8 mouse cellular contexts compared by ENCODE assay signal in the genomic region with DNA sequence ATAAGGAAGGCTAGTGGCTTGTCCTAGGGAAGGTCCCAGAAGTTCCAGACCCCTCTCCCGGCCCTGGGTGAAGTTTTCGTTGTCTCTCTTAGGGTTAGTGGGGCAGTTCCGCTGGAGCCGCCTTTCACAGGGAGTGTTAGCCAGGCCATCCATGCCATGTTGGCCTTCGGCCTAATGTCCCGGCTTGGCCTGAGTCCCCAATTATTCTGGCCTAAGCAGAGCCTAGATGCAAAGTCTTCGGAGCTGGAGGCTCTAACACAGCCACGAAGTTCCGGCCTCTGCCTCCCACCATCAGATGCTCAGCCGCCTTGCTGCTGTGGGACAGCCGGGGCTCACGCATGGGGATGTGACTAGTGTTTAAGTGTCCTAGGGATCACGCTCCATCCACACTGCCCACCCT. TPM values are rescaled to one million over a fixed set of nuclear protein-coding genes. Genes with fewer than 3 reads are reported as not detected.
DNase-seq lines count a peak whose midpoint lies in the region; ATAC-seq and TF ChIP-seq lines count a peak whose summit lies in the region.

No protein-coding gene starts in this region.

- ATAC-seq in embryonic facial prominence, embryonic 12.5 days (ENCODE audit: insufficient number of reproducible peaks, insufficient read depth, low FRiP score, low TSS enrichment) = no peak
- ATAC-seq in limb, embryonic 11.5 days (ENCODE audit: insufficient number of reproducible peaks, low FRiP score, low TSS enrichment, low read depth) = no peak
- no peak for ATAC-seq in midbrain, postnatal 0 days (ENCODE audit: low FRiP score)

- peak overlapping the region; percentile 88 for H3K4me2 ChIP-seq in embryonic facial prominence, embryonic 12.5 days (replicated peaks)
- peak overlapping the region; percentile 92 for H3K4me2 ChIP-seq in limb, embryonic 11.5 days (ENCODE audit: low read depth, severe bottlenecking)
- peak overlapping the region; percentile 97 for H3K4me2 ChIP-seq in midbrain, postnatal 0 days (ENCODE audit: low read depth, low read length, poor library complexity, severe bottlenecking)

- peaks cover 11% of the 10 kb centered on the region for H3K27me3 ChIP-seq in embryonic facial prominence, embryonic 12.5 days
- H3K27me3 ChIP-seq in limb, embryonic 11.5 days (ENCODE audit: control insufficient read depth, insufficient read depth, low read length) = no peaks in the 10 kb centered on the region
- H3K27me3 ChIP-seq in midbrain, postnatal 0 days (ENCODE audit: insufficient read depth, low read length) = peaks cover 22% of the 10 kb centered on the region; the same call in 1 of the 2 replicates

- peak overlapping the region; percentile 89 for H3K27ac ChIP-seq in embryonic facial prominence, embryonic 12.5 days
- peak overlapping the region; percentile 90 for H3K27ac ChIP-seq in limb, embryonic 11.5 days (replicated peaks; ENCODE audit: low read depth, low read length)
- 0 out of 2 replicates have a peak overlapping the region, but pooled peaks have one; percentile 26 for H3K27ac ChIP-seq in midbrain, postnatal 0 days (ENCODE audit: low read depth, low read length)

- peaks cover 21% of the 10 kb centered on the region for H3K36me3 ChIP-seq in embryonic facial prominence, embryonic 12.5 days
- peaks cover 7% of the 10 kb centered on the region; the same call in 1 of the 2 replicates for H3K36me3 ChIP-seq in limb, embryonic 11.5 days (ENCODE audit: control insufficient read depth, insufficient read depth, low read length)
- no peaks in the 10 kb centered on the region for H3K36me3 ChIP-seq in midbrain, postnatal 0 days (ENCODE audit: insufficient read depth, low read length)

- TF ChIP-seq CTCF in midbrain, postnatal 0 days (IDR thresholded peaks at IDR 0.05) = no peak

- H3K9ac ChIP-seq in embryonic facial prominence, embryonic 12.5 days = peak overlapping the region; percentile 68
- H3K9ac ChIP-seq in limb, embryonic 11.5 days (ENCODE audit: low read length) = peak overlapping the region; percentile 80
- 0 out of 2 replicates have a peak overlapping the region, but pooled peaks have one; percentile 0 for H3K9ac ChIP-seq in midbrain, postnatal 0 days (replicated peaks; ENCODE audit: low read length, poor library complexity, severe bottlenecking)

- no peaks in the 10 kb centered on the region for H3K9me3 ChIP-seq in embryonic facial prominence, embryonic 12.5 days
- no peaks in the 10 kb centered on the region for H3K9me3 ChIP-seq in limb, embryonic 11.5 days (ENCODE audit: control insufficient read depth, low read length)
- H3K9me3 ChIP-seq in midbrain, postnatal 0 days (ENCODE audit: low read length) = no peaks in the 10 kb centered on the region

- H3K4me1 ChIP-seq in embryonic facial prominence, embryonic 12.5 days = peaks cover 52% of the 10 kb centered on the region
- H3K4me1 ChIP-seq in limb, embryonic 11.5 days (ENCODE audit: control insufficient read depth, insufficient read depth, low read length) = peaks cover 37% of the 10 kb centered on the region
- no peaks in the 10 kb centered on the region; the same call in 1 of the 2 replicates for H3K4me1 ChIP-seq in midbrain, postnatal 0 days (ENCODE audit: insufficient read depth, low read length)

- peak overlapping the region; percentile 59 for H3K4me3 ChIP-seq in embryonic facial prominence, embryonic 12.5 days
- peak overlapping the region; percentile 70 for H3K4me3 ChIP-seq in limb, embryonic 11.5 days (ENCODE audit: low read depth, low read length)
- H3K4me3 ChIP-seq in midbrain, postnatal 0 days (ENCODE audit: low read depth, low read length) = peak overlapping the region; percentile 53

- intact Hi-C loops in left cerebral cortex, postnatal 4 days (cut with DNase I) = no loop called here
- intact Hi-C loops in left cerebral cortex, postnatal 10 days (cut with DNase I) = no loop called here
- intact Hi-C loops in heart, postnatal 36 days (cut with DNase I) = loop anchor here (1.0 to 2.0 kb wide), 3 partner anchors 9 to 269 kb away; a partner anchor contains a TSS

- DNase-seq in left cerebral cortex, postnatal 4 days = peak; percentile 27
- DNase-seq in left cerebral cortex, postnatal 10 days (ENCODE audit: extremely low spot score in 1 of 2, low spot score in 2 of 2) = no peak
- peak; percentile 66 to 70 for DNase-seq in heart, postnatal 36 days
- peak; percentile 44 for DNase-seq in limb, embryonic 11.5 days (ENCODE audit: low spot score)
- peak; percentile 42 for DNase-seq in midbrain, postnatal 0 days (ENCODE audit: low spot score)
- no peak for DNase-seq in spleen, postnatal 14 days (ENCODE audit: low spot score in 2 of 2)
- no peak for DNase-seq in frontal cortex, postnatal 14 days (ENCODE audit: low spot score in 2 of 2)

- WGBS in embryonic facial prominence, embryonic 12.5 days = 24% methylated on average over 13 of the region's 13 CpGs
- WGBS in limb, embryonic 11.5 days = 22% methylated on average over 13 of the region's 13 CpGs
- 40% methylated on average over 13 of the region's 13 CpGs for WGBS in midbrain, postnatal 0 days

RNA-seq across cellular contexts. Expression of a gene that starts 1.6 kb away (rescaled TPM):
- 10 to 100 TPM; 42.1 to 43.3 TPM for total RNA-seq in left cerebral cortex, postnatal 4 days (2021)
- 10 to 100 TPM; 38.5 to 39.0 TPM for total RNA-seq in left cerebral cortex, postnatal 10 days (2021)
- 156 and 157 TPM in 2 replicates for polyA plus RNA-seq in embryonic facial prominence, embryonic 12.5 days (2016; fragmentation: Nextera tagmentation; extraction: Ambion mirVana)
- 100 to 1,000 TPM in 1 of 2 experiments, 10 to 100 TPM in 1; 93.1 to 100 TPM for total RNA-seq in heart, postnatal 36 days (2021)
- polyA plus RNA-seq in limb, embryonic 11.5 days (2014; fragmentation: Nextera tagmentation; extraction: Ambion mirVana) = 146 and 160 TPM in 2 replicates
- total RNA-seq in midbrain, postnatal 0 days (2014; rRNA removed) = 35.2 and 50.9 TPM in 2 replicates
- 39.9 and 44.8 TPM in 2 replicates for polyA plus RNA-seq in midbrain, postnatal 0 days (2015; fragmentation: Nextera tagmentation; extraction: Ambion mirVana)

RNA-seq across cellular contexts. Expression of a gene that starts 8.2 kb away (rescaled TPM):
- total RNA-seq in left cerebral cortex, postnatal 4 days (2021) = under 1 TPM in 1 of 2 experiments, not detected in 1; 0.14 TPM
- total RNA-seq in left cerebral cortex, postnatal 10 days (2021) = not detected
- 0.08 and 0.18 TPM in 2 replicates for polyA plus RNA-seq in embryonic facial prominence, embryonic 12.5 days (2016; fragmentation: Nextera tagmentation; extraction: Ambion mirVana)
- total RNA-seq in heart, postnatal 36 days (2021) = 1 to 10 TPM; 2.2 to 2.4 TPM
- 0.29 and 0.30 TPM in 2 replicates for polyA plus RNA-seq in limb, embryonic 11.5 days (2014; fragmentation: Nextera tagmentation; extraction: Ambion mirVana)
- total RNA-seq in midbrain, postnatal 0 days (2014; rRNA removed) = 0.09 and 0.11 TPM in 2 replicates
- polyA plus RNA-seq in midbrain, postnatal 0 days (2015; fragmentation: Nextera tagmentation; extraction: Ambion mirVana) = not detected in 2 replicates

RNA-seq across cellular contexts. Expression of a gene that starts 9.0 kb away (rescaled TPM):
- total RNA-seq in left cerebral cortex, postnatal 4 days (2021) = 1 to 10 TPM; 1.0 to 2.2 TPM
- total RNA-seq in left cerebral cortex, postnatal 10 days (2021) = 1 to 10 TPM; 1.4 to 2.7 TPM
- polyA plus RNA-seq in embryonic facial prominence, embryonic 12.5 days (2016; fragmentation: Nextera tagmentation; extraction: Ambion mirVana) = 3.5 and 3.9 TPM in 2 replicates
- 10 to 100 TPM; 24.0 to 26.2 TPM for total RNA-seq in heart, postnatal 36 days (2021)
- 1.3 and 1.8 TPM in 2 replicates for polyA plus RNA-seq in limb, embryonic 11.5 days (2014; fragmentation: Nextera tagmentation; extraction: Ambion mirVana)
- total RNA-seq in midbrain, postnatal 0 days (2014; rRNA removed) = 0.22 and 0.76 TPM in 2 replicates
- polyA plus RNA-seq in midbrain, postnatal 0 days (2015; fragmentation: Nextera tagmentation; extraction: Ambion mirVana) = 1.2 and 1.3 TPM in 2 replicates

RNA-seq across cellular contexts. Expression of a gene that starts 28.5 kb away (rescaled TPM):
- total RNA-seq in left cerebral cortex, postnatal 4 days (2021) = 10 to 100 TPM in 1 of 2 experiments, 1 to 10 TPM in 1; 9.2 to 11.0 TPM
- 1 to 10 TPM; 9.3 to 9.7 TPM for total RNA-seq in left cerebral cortex, postnatal 10 days (2021)
- polyA plus RNA-seq in embryonic facial prominence, embryonic 12.5 days (2016; fragmentation: Nextera tagmentation; extraction: Ambion mirVana) = 70.8 and 73.8 TPM in 2 replicates
- 1 to 10 TPM; 4.8 to 8.0 TPM for total RNA-seq in heart, postnatal 36 days (2021)
- 61.4 and 62.3 TPM in 2 replicates for polyA plus RNA-seq in limb, embryonic 11.5 days (2014; fragmentation: Nextera tagmentation; extraction: Ambion mirVana)
- total RNA-seq in midbrain, postnatal 0 days (2014; rRNA removed) = 7.9 and 18.2 TPM in 2 replicates
- 6.1 and 7.7 TPM in 2 replicates for polyA plus RNA-seq in midbrain, postnatal 0 days (2015; fragmentation: Nextera tagmentation; extraction: Ambion mirVana)

Comparison
In these comparisons a context has a peak if more than half of its experiments do, and no peak if none do; other contexts are left out.
1. DNase-seq: peak in left cerebral cortex, postnatal 4 days (single experiment), heart, postnatal 36 days (2 of 2), limb, embryonic 11.5 days (single experiment) and midbrain, postnatal 0 days (single experiment); none in left cerebral cortex, postnatal 10 days (0 of 2), spleen, postnatal 14 days (0 of 2) and frontal cortex, postnatal 14 days (0 of 2).
2. H3K27ac ChIP-seq: peak in every context shown above with its lines; median percentile 90 in limb, embryonic 11.5 days; 89 in embryonic facial prominence, embryonic 12.5 days; 26 in midbrain, postnatal 0 days.
3. H3K9ac ChIP-seq: peak in every context shown above with its lines; median percentile 80 in limb, embryonic 11.5 days; 68 in embryonic facial prominence, embryonic 12.5 days; 0 in midbrain, postnatal 0 days.
4. RNA of a gene that starts 9.0 kb away (total RNA-seq): 24.0 to 26.2 TPM in heart, postnatal 36 days; 1.4 to 2.7 TPM in left cerebral cortex, postnatal 10 days, 1.0 to 2.2 TPM in left cerebral cortex, postnatal 4 days and 0.22 to 0.76 TPM in midbrain, postnatal 0 days; every median in the first group is over 4 times any median in the second.
5. Peak in every context shown above with its lines, with median percentiles within 50 percentile points of each other: H3K4me2 ChIP-seq and H3K4me3 ChIP-seq.